Mouse (Mus musculus) forebrain, embryonic 16.5 days (tissue): ENCODE data around the gene Naa50. TPM values are rescaled to one million over a fixed set of nuclear protein-coding genes. Genes with fewer than 3 reads are reported as not detected.

ENCODE experiments used
- ATAC-seq: fragments of 200-750 bp; cut with Nextera tagmentation; 2 replicates; pipeline ENCODE4 v1.8.0; 2017; ENCODE audit warnings: mild to moderate bottlenecking, moderate library complexity
- H3K27ac ChIP-seq: fragments of 300-500 bp; sonication (generic); 2 replicates; pipeline ENCODE4 v1.5.1; 2014; ENCODE audit warnings: low read length, control low read depth
- H3K27me3 ChIP-seq: fragments of 300-500 bp; sonication (generic); replicated peaks from 2 replicates; pipeline ENCODE4 v1.6.1; 2014; ENCODE audit warnings: low read length; ENCODE audit not compliant: control insufficient read depth, insufficient read depth
- H3K36me3 ChIP-seq: fragments of 300-500 bp; sonication (generic); 2 replicates; pipeline ENCODE4 v1.6.1; 2014; ENCODE audit not compliant: control insufficient read depth, insufficient read depth
- H3K4me1 ChIP-seq: fragments of 300-500 bp; sonication (generic); replicated peaks from 2 replicates; pipeline ENCODE4 v1.6.1; 2014; ENCODE audit warnings: low read length; ENCODE audit not compliant: control insufficient read depth, insufficient read depth
- H3K4me2 ChIP-seq: fragments of 300-500 bp; sonication (generic); 2 replicates; pipeline ENCODE4 v1.6.1; 2014; ENCODE audit warnings: mild to moderate bottlenecking, low read length, control low read depth
- H3K4me3 ChIP-seq: fragments of 300-500 bp; sonication (generic); replicated peaks from 2 replicates; pipeline ENCODE4 v1.5.1; 2014; ENCODE audit warnings: mild to moderate bottlenecking, low read length, control low read depth
- H3K9ac ChIP-seq: fragments of 300-500 bp; sonication (generic); replicated peaks from 2 replicates; pipeline ENCODE4 v1.6.1; 2014; ENCODE audit warnings: low read depth, low read length, control low read depth
- H3K9me3 ChIP-seq: fragments of 300-500 bp; sonication (generic); 2 replicates; pipeline ENCODE4 v1.6.1; 2016; ENCODE audit warnings: low read length; ENCODE audit not compliant: control insufficient read depth
- WGBS: fragments of 180-500 bp; shearing (Covaris S2); extraction: QIAGEN DNeasy Blood & Tissue Kit; methylation state at CpG from one replicate; pipeline ENCODE4 v1.1.7; 2014; 5-methylcytosine and 5-hydroxymethylcytosine counted together
- polyA plus RNA-seq: library from polyadenylated mRNA; unstranded; fragments of >200 nt; fragmentation: Nextera tagmentation; extraction: Ambion mirVana; gene quantifications from 2 replicates; pipeline ENCODE4 v1.2.1, GENCODE M21; 2015

Naa50 gene
- polyA plus RNA-seq, 1 experiment from 2014 or later, result 80.5 TPM

DNA sequence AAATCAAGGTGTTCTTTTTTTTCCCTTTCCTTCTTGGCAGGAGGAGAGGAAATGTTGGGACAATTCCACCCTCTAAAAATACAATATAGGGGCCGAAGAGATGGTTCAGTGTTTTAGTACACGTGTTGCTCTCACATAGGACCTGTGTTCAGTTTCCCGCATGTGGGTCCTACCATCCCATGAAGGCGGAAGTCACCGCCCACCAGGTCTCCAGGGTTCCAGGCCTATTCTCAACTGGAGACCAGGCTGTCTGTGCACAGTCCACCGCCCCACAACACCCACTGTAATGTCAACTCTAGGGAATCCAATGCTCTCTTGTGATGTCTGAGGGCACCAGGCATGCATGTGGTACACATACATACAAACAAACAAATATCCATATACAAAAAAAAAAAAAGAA is 17.5 kb upstream of the Naa50 start:
- Histone ChIP-seq H3K36me3 (no peaks in the 10 kb centered on the region), H3K9me3 (no peaks in the 10 kb centered on the region), H3K4me1 (peaks cover 2% of the 10 kb centered on the region; the same call in 1 of the 2 replicates), H3K4me3 (no peak overlapping the region), H3K27ac (no peak overlapping the region), H3K4me2 (no peak overlapping the region), H3K9ac (no peak overlapping the region), H3K27me3 (no peaks in the 10 kb centered on the region)
- 92% methylated on average over 6 of the region's 6 CpGs for whole genome bisulfite sequencing
- no peak for ATAC-seq

DNA sequence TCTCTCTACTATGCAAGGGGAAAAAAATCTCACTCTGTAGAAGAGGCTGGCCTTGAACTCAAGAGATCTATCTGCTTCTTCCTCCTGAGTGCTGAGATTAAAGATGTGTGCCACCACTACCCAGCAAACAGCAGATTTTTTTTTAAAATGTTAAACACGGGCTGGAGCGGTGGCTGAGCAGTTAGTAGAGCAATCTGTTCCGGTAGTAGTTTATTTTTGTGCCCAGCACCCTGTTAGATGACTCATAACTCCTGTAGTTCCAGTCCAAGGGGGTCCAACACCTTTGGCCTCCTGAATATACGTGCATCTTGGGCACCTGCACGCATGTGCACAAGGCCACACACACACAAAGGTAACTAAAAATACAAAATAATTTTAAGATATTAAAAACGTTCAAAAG is 17.1 kb upstream of the Naa50 start:
- no peaks in the 10 kb centered on the region for H3K36me3 ChIP-seq
- no peaks in the 10 kb centered on the region for H3K9me3 ChIP-seq
- WGBS, result 87% methylated on average over 6 of the region's 6 CpGs

DNA sequence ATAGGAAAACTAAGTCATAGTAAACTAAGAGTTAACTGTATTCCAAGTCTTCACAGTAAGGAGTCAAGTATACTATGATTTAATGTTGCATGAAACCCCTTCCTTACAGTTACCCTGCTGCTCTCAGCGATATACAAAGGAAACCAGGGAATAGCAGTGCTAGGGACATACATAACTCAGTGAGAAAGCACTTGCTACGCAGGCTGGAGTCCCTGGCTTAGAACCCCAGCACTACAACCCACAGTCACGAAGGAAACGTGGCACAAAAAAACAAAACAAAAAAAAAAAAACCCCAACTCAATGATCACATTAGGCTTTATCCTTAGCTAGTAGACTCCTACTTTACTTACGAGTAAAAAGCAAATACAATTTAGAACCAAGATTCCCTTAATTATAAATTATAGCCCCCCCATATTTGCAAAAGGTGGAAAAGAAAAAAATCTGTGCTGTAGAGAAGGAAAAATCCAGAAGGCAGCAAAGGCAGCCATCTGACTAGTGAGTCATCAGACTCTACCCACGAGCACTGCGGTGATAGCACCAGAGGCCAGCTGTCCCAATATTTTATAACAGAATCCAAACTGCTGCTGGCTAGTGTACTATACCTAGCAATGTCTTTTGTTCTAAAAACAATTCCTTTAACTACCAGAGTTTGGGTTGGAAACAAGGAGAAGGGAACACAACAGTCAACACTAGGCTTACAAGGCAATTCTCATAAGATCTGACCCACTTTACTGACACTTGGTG is 16.5 kb upstream of the Naa50 start:
- no peaks in the 10 kb centered on the region for H3K27me3 ChIP-seq
- no peak overlapping the region for H3K4me2 ChIP-seq
- H3K9me3 ChIP-seq, result no peaks in the 10 kb centered on the region
- ATAC-seq, result no peak
- no peak overlapping the region for H3K27ac ChIP-seq
- no peak overlapping the region for H3K9ac ChIP-seq
- no peaks in the 10 kb centered on the region for H3K36me3 ChIP-seq
- WGBS, result 77% methylated on average over 7 of the region's 7 CpGs
- no peak overlapping the region for H3K4me3 ChIP-seq
- H3K4me1 ChIP-seq, result peaks cover 2% of the 10 kb centered on the region; the same call in 1 of the 2 replicates

More for the DNA sequence above, 17.1 kb upstream of the Naa50 start:
- Histone ChIP-seq H3K9ac (no peak overlapping the region), H3K4me3 (no peak overlapping the region), H3K4me2 (no peak overlapping the region), H3K4me1 (peaks cover 2% of the 10 kb centered on the region; the same call in 1 of the 2 replicates), H3K27me3 (no peaks in the 10 kb centered on the region), H3K27ac (no peak overlapping the region)
- no peak for ATAC-seq

DNA sequence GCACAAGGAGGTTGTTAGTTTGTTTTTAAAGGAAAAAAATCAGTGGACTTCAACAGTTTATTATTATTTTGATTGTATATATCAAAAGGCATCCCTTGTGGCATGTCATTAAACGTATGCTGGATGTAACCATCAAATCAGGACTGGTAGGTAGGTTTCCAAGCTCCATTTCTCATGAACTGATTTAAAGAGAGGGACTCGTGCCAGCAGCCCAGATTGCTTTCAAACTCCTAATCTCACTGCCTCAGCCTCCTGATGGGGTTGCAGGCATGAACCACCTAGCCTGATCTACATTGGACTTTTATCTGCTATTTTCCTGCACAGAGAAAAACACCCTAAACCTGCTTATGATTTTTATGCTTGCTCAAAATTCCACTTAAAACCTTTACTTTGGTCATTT is 15.8 kb upstream of the Naa50 start:
- Histone ChIP-seq H3K9ac (no peak overlapping the region), H3K4me1 (peaks cover 2% of the 10 kb centered on the region; the same call in 1 of the 2 replicates), H3K27ac (no peak overlapping the region), H3K27me3 (no peaks in the 10 kb centered on the region), H3K9me3 (no peaks in the 10 kb centered on the region), H3K4me2 (no peak overlapping the region), H3K4me3 (no peak overlapping the region), H3K36me3 (no peaks in the 10 kb centered on the region)
- 74% methylated on average over 2 of the region's 2 CpGs for WGBS
- no peak for ATAC-seq

DNA sequence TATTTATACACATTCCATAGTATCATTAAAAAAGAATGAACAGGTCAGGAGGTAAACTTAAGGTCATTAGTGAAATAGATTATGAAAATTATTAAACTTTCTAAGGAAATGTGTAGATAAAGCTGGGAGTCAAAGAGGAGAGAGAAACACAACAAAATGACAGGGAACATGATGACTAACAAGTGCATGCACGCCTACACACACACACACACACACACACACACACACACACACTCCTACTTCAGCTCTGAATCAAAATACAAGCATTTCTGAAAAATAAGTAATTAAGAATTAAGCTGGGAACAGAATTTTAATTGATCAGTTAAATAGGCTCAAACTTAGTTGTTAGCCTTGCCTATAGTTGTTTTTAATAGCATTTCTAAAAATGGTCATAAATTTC is 14.9 kb upstream of the Naa50 start:
- 73% methylated on average over 1 of the region's 1 CpGs for WGBS
- H3K4me3 ChIP-seq, result no peak overlapping the region
- no peak for ATAC-seq
- H3K27ac ChIP-seq, result no peak overlapping the region
- no peak overlapping the region for H3K9ac ChIP-seq
- no peaks in the 10 kb centered on the region for H3K27me3 ChIP-seq
- H3K9me3 ChIP-seq, result no peaks in the 10 kb centered on the region
- no peaks in the 10 kb centered on the region for H3K36me3 ChIP-seq
- H3K4me2 ChIP-seq, result no peak overlapping the region
- peaks cover 2% of the 10 kb centered on the region; the same call in 1 of the 2 replicates for H3K4me1 ChIP-seq

DNA sequence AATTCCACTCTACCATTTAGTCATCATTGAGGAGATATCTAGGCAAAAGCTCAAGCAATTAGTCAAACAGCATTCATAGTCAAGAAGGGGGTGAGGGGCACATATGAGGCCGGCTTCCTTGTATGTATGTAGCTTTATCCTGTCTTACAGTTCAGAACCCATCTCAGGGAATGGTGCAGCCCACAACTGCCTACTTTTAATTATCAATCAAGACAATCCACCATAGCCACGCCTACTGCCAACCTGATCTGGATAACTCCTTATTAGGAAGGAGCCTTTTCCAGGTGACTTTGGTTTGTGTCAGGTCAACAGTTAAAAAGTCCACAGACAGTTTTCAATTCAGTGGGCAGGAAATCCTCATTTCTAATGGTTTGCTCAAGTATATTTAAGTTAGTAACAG is 14.2 kb upstream of the Naa50 start:
- Histone ChIP-seq H3K36me3 (no peaks in the 10 kb centered on the region), H3K9ac (no peak overlapping the region), H3K4me3 (no peak overlapping the region), H3K4me1 (peaks cover 2% of the 10 kb centered on the region; the same call in 1 of the 2 replicates), H3K4me2 (no peak overlapping the region), H3K9me3 (no peaks in the 10 kb centered on the region), H3K27me3 (no peaks in the 10 kb centered on the region), H3K27ac (no peak overlapping the region)
- 95% methylated on average over 2 of the region's 2 CpGs for WGBS
- no peak for ATAC-seq

DNA sequence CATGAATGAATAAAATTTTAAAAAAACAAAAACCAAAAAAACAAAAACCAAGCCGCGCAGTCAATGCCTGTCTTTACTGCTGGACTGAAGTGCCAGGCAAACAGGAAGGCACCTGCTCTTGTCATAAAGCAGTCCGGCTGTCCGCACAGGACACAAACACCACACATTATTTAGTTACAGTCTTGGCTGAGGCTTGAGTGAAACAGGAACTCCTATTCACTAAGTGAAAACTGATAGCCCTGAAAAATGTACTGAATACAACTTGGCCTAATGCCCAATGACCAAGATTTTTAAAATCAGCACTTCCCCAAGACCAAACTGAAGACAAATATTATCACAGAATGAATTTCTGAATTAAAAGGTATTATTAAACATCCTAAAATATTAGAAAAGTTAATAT is 13.2 kb upstream of the Naa50 start:
- Histone ChIP-seq H3K9me3 (no peaks in the 10 kb centered on the region), H3K4me2 (no peak overlapping the region), H3K4me1 (peaks cover 2% of the 10 kb centered on the region; the same call in 1 of the 2 replicates), H3K36me3 (no peaks in the 10 kb centered on the region), H3K4me3 (no peak overlapping the region), H3K9ac (no peak overlapping the region), H3K27me3 (no peaks in the 10 kb centered on the region), H3K27ac (no peak overlapping the region)
- WGBS, result 80% methylated on average over 4 of the region's 4 CpGs
- no peak for ATAC-seq

DNA sequence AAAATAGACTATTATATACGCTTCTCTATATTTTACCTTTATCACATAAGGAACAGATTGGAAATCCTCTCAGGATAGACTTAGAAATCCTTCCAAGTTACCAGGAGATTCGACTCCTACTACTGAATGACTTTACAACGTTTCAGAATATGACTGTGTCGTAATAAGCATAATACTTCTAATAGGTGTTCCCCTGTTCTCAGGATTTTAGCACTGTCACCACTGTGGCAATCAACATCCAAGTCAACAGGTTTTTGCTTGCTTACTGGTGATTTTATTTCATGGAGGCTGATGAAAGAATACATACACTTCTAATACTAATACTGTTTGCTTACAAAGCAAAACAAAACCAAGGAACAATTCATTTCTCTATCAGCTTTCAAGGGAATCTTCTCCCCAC is 7.3 kb upstream of the Naa50 start:
- Histone ChIP-seq H3K27ac (no peak overlapping the region), H3K4me2 (no peak overlapping the region), H3K27me3 (no peaks in the 10 kb centered on the region), H3K36me3 (no peaks in the 10 kb centered on the region), H3K4me3 (no peak overlapping the region), H3K4me1 (0 out of 2 replicates have a peak, but pooled peaks cover 3% of the 10 kb centered on the region), H3K9ac (no peak overlapping the region), H3K9me3 (no peaks in the 10 kb centered on the region)
- ATAC-seq, result no peak
- WGBS, result 90% methylated on average over 4 of the region's 4 CpGs

DNA sequence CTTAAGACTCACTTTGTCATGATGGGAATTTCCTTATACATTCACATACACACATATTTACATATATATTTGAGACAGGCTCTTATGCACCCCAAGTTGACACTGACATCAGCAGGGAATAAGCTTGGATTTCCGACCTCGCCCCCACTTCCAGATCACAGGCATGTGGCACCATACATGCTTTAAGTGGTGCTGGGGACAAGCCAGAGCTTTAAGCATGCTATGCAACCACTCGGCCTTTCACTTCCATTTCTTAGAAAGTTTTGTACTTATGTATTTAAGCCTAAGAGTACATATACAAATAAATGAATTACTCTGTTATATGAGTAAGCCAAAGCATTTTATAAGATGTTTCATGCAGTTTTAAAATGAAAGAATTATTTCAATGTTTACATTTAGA is 6.4 kb upstream of the Naa50 start:
- ATAC-seq, result no peak
- Histone ChIP-seq H3K9me3 (no peaks in the 10 kb centered on the region), H3K27me3 (no peaks in the 10 kb centered on the region), H3K4me2 (no peak overlapping the region), H3K27ac (no peak overlapping the region), H3K4me3 (no peak overlapping the region), H3K36me3 (no peaks in the 10 kb centered on the region), H3K4me1 (peaks cover 11% of the 10 kb centered on the region), H3K9ac (no peak overlapping the region)
- 86% methylated on average over 3 of the region's 3 CpGs for WGBS
